Mouse (Mus musculus): Measurements from ENCODE around the gene Spaca6.

GRCm38 (mm10) chr17:17845187-17846027 lies 18.4 kb downstream of the Spaca6 start:
- TF ChIP-seq POLR2A (IDR thresholded peaks at IDR 0.05; ENCODE audit: borderline replicate concordance, control insufficient read depth, low read depth, low read length) (no peak), CTCF (IDR thresholded peaks at IDR 0.05; ENCODE audit: control insufficient read depth, insufficient read depth, low read length) (0 out of 2 replicates have a peak, but pooled peaks have one; percentile 8)

Measured in bone marrow, adult 2 months (tissue).